Mouse (Mus musculus): ENCODE results near the gene Cyb5r2.

GRCm38 (mm10) chr7:107738726-107739125 is 19.1 kb downstream of the Cyb5r2 start:
- no peak for TF ChIP-seq GATA1 (IDR thresholded peaks at IDR 0.05; ENCODE audit: borderline replicate concordance, low read length)
- no peak for TF ChIP-seq FLI1 (IDR thresholded peaks at IDR 0.05; ENCODE audit: low read length)

Data from megakaryocyte, embryonic 14.5 days (primary cell).